Mouse (Mus musculus) MN1 (cell line): Measurements from ENCODE around the gene Mmp2.
"Not testable (repeated sequence)": the region's sequence is repeated elsewhere in the genome, so short reads cannot be mapped to it uniquely, and the experiment has no call there.

Source experiments
- DNase-seq: peaks from one replicate; pipeline ENCODE4 v3.0.0-alpha.2; 2016; ENCODE audit warnings: low spot score

The Mmp2 gene

GRCm38 (mm10) chr8:92827243-92828034, at the start of gene Mmp2:
TSS of gene Mmp2 (plus strand) at chr8:92827291.
- DNase-seq = no peak

GRCm38 (mm10) chr8:92780976-92781375, 46.1 kb upstream of the Mmp2 start:
- DNase-seq = no peak

- no peak for DNase-seq
Observed at GRCm38 (mm10) chr8:92783906-92784610, 43.0 kb upstream of the Mmp2 start.

- no peak for DNase-seq
Observed at GRCm38 (mm10) chr8:92790835-92791234, 36.3 kb upstream of the Mmp2 start.

- DNase-seq = not testable (repeated sequence)
Observed at GRCm38 (mm10) chr8:92791999-92792398, 35.1 kb upstream of the Mmp2 start.

GRCm38 (mm10) chr8:92793852-92794580, 33.1 kb upstream of the Mmp2 start:
- no peak for DNase-seq

GRCm38 (mm10) chr8:92797527-92797931, 29.6 kb upstream of the Mmp2 start:
- DNase-seq = no peak

GRCm38 (mm10) chr8:92799406-92799805, 27.7 kb upstream of the Mmp2 start:
- no peak for DNase-seq

GRCm38 (mm10) chr8:92801231-92801630, 25.9 kb upstream of the Mmp2 start:
- no peak for DNase-seq

GRCm38 (mm10) chr8:92802591-92802990, 24.5 kb upstream of the Mmp2 start:
- no peak for DNase-seq

GRCm38 (mm10) chr8:92812773-92813172, 14.3 kb upstream of the Mmp2 start:
- DNase-seq = no peak

- DNase-seq = no peak
Observed at GRCm38 (mm10) chr8:92815661-92816060, 11.4 kb upstream of the Mmp2 start.

GRCm38 (mm10) chr8:92817928-92818818, 8.9 kb upstream of the Mmp2 start:
- no peak for DNase-seq

GRCm38 (mm10) chr8:92821151-92821550, 5.9 kb upstream of the Mmp2 start:
- no peak for DNase-seq

GRCm38 (mm10) chr8:92822386-92822785, 4.7 kb upstream of the Mmp2 start:
- DNase-seq = no peak

- no peak for DNase-seq
Observed at GRCm38 (mm10) chr8:92825991-92826390, 1.1 kb upstream of the Mmp2 start.

- no peak for DNase-seq
Observed at GRCm38 (mm10) chr8:92828251-92828743, 1.2 kb downstream of the Mmp2 start.

- DNase-seq = no peak
Observed at GRCm38 (mm10) chr8:92834065-92834731, 7.1 kb downstream of the Mmp2 start.

- no peak for DNase-seq
Observed at GRCm38 (mm10) chr8:92834786-92835500, 7.9 kb downstream of the Mmp2 start.

GRCm38 (mm10) chr8:92835901-92836300, 8.8 kb downstream of the Mmp2 start:
- DNase-seq = no peak
